Mouse (Mus musculus): ENCODE data around the gene Acad12. TPM values are rescaled to one million over a fixed set of nuclear protein-coding genes. Genes with fewer than 3 reads are reported as not detected.

Acad12 gene
- polyA plus RNA-seq, 1 experiment: 4.5 TPM

- no peak for TF ChIP-seq POLR2A (IDR thresholded peaks at IDR 0.05; ENCODE audit: extremely low read depth, insufficient read depth, low read length)
- no peak for TF ChIP-seq CTCF (IDR thresholded peaks at IDR 0.05; ENCODE audit: extremely low read depth, insufficient read depth, low read length)
- Histone ChIP-seq H3K27ac (ENCODE audit: insufficient read depth, low read length) (no peak overlapping the region), H3K4me3 (ENCODE audit: insufficient read depth, low read length) (no peak overlapping the region), H3K4me1 (ENCODE audit: control insufficient read depth, insufficient read depth, low read length) (0 out of 2 replicates have a peak, but pooled peaks cover 2% of the 10 kb centered on the region)
Measured at GRCm38 (mm10) chr5:121595758-121596157, 23.0 kb downstream of the Acad12 start.

- TF ChIP-seq CTCF (IDR thresholded peaks at IDR 0.05; ENCODE audit: extremely low read depth, insufficient read depth, low read length) (no peak), POLR2A (IDR thresholded peaks at IDR 0.05; ENCODE audit: extremely low read depth, insufficient read depth, low read length) (no peak)
- Histone ChIP-seq H3K27ac (ENCODE audit: insufficient read depth, low read length) (no peak overlapping the region), H3K4me3 (ENCODE audit: insufficient read depth, low read length) (no peak overlapping the region), H3K4me1 (ENCODE audit: control insufficient read depth, insufficient read depth, low read length) (0 out of 2 replicates have a peak, but pooled peaks cover 2% of the 10 kb centered on the region)
Measured at GRCm38 (mm10) chr5:121594714-121595313, 23.9 kb downstream of the Acad12 start.

- Histone ChIP-seq H3K4me3 (ENCODE audit: insufficient read depth, low read length) (peak within 1 kb of the TSS; percentile 55), H3K27ac (ENCODE audit: insufficient read depth, low read length) (peak within 1 kb of the TSS; percentile 41), H3K4me1 (ENCODE audit: control insufficient read depth, insufficient read depth, low read length) (0 out of 2 replicates have a peak, but pooled peaks cover 2% of the 10 kb centered on the region)
- TF ChIP-seq CTCF (IDR thresholded peaks at IDR 0.05; ENCODE audit: extremely low read depth, insufficient read depth, low read length): no peak
- TF ChIP-seq POLR2A (IDR thresholded peaks at IDR 0.05; ENCODE audit: extremely low read depth, insufficient read depth, low read length): peak; percentile 83; the same call in 1 of the 2 replicates
Measured at GRCm38 (mm10) chr5:121593451-121594401, 25.0 kb downstream of the Acad12 start, which contains the start of gene Aldh2. Gene Aldh2 (minus strand): TSS chr5:121593824.

- TF ChIP-seq POLR2A (IDR thresholded peaks at IDR 0.05; ENCODE audit: extremely low read depth, insufficient read depth, low read length): no peak
- no peak for TF ChIP-seq CTCF (IDR thresholded peaks at IDR 0.05; ENCODE audit: extremely low read depth, insufficient read depth, low read length)
- H3K4me1 ChIP-seq (ENCODE audit: control insufficient read depth, insufficient read depth, low read length): 0 out of 2 replicates have a peak, but pooled peaks cover 2% of the 10 kb centered on the region
- peak overlapping the region; percentile 41 for H3K27ac ChIP-seq (ENCODE audit: insufficient read depth, low read length)
- H3K4me3 ChIP-seq (ENCODE audit: insufficient read depth, low read length): peak overlapping the region; percentile 55
Measured at GRCm38 (mm10) chr5:121592816-121593407, 25.8 kb downstream of the Acad12 start.

- TF ChIP-seq POLR2A (IDR thresholded peaks at IDR 0.05; ENCODE audit: extremely low read depth, insufficient read depth, low read length) (no peak), CTCF (IDR thresholded peaks at IDR 0.05; ENCODE audit: extremely low read depth, insufficient read depth, low read length) (no peak)
- H3K4me3 ChIP-seq (ENCODE audit: insufficient read depth, low read length): peak overlapping the region; percentile 55
- no peak overlapping the region for H3K27ac ChIP-seq (ENCODE audit: insufficient read depth, low read length)
Measured at GRCm38 (mm10) chr5:121592064-121592815, 26.5 kb downstream of the Acad12 start.

GRCm38 (mm10) chr5:121591417-121592063, 27.2 kb downstream of the Acad12 start:
- peaks cover 6% of the 10 kb centered on the region for H3K4me1 ChIP-seq (ENCODE audit: control insufficient read depth, insufficient read depth, low read length)
- TF ChIP-seq CTCF (IDR thresholded peaks at IDR 0.05; ENCODE audit: extremely low read depth, insufficient read depth, low read length) (no peak), POLR2A (IDR thresholded peaks at IDR 0.05; ENCODE audit: extremely low read depth, insufficient read depth, low read length) (no peak)
- H3K27ac ChIP-seq (ENCODE audit: insufficient read depth, low read length): no peak overlapping the region
- H3K4me3 ChIP-seq (ENCODE audit: insufficient read depth, low read length): peak overlapping the region; percentile 6; the same call in 1 of the 2 replicates

More at GRCm38 (mm10) chr5:121592064-121592815, 26.5 kb downstream of the Acad12 start:
- H3K4me1 ChIP-seq (ENCODE audit: control insufficient read depth, insufficient read depth, low read length): peaks cover 3% of the 10 kb centered on the region; the same call in 1 of the 2 replicates

- H3K27ac ChIP-seq (ENCODE audit: insufficient read depth, low read length): no peak overlapping the region
- no peak for TF ChIP-seq CTCF (IDR thresholded peaks at IDR 0.05; ENCODE audit: extremely low read depth, insufficient read depth, low read length)
- no peak for TF ChIP-seq POLR2A (IDR thresholded peaks at IDR 0.05; ENCODE audit: extremely low read depth, insufficient read depth, low read length)
- H3K4me1 ChIP-seq (ENCODE audit: control insufficient read depth, insufficient read depth, low read length): peaks cover 6% of the 10 kb centered on the region
- H3K4me3 ChIP-seq (ENCODE audit: insufficient read depth, low read length): no peak overlapping the region
Measured at GRCm38 (mm10) chr5:121589928-121590327, 28.8 kb downstream of the Acad12 start.

GRCm38 (mm10) chr5:121586400-121587039, 32.2 kb downstream of the Acad12 start:
- peaks cover 4% of the 10 kb centered on the region for H3K4me1 ChIP-seq (ENCODE audit: control insufficient read depth, insufficient read depth, low read length)
- H3K4me3 ChIP-seq (ENCODE audit: insufficient read depth, low read length): no peak overlapping the region
- peak overlapping the region; percentile 82 for H3K27ac ChIP-seq (ENCODE audit: insufficient read depth, low read length)
- TF ChIP-seq POLR2A (IDR thresholded peaks at IDR 0.05; ENCODE audit: extremely low read depth, insufficient read depth, low read length): 0 out of 2 replicates have a peak, but pooled peaks have one; percentile 29
- no peak for TF ChIP-seq CTCF (IDR thresholded peaks at IDR 0.05; ENCODE audit: extremely low read depth, insufficient read depth, low read length)

All from cortical plate, adult 2 months (tissue).